Mouse (Mus musculus) heart, embryonic 14.5 days (tissue): Measurements from ENCODE around the gene Fancc. TPM values are rescaled to one million over a fixed set of nuclear protein-coding genes. Genes with fewer than 3 reads are reported as not detected.

Source experiments
- ATAC-seq: fragments of 200-750 bp; cut with Nextera tagmentation; 2 replicates; pipeline ENCODE4 v1.8.0; 2017; ENCODE audit warnings: low read depth, moderate TSS enrichment; ENCODE audit not compliant: insufficient number of reproducible peaks, insufficient read depth, low FRiP score
- H3K27ac ChIP-seq, 2 experiments: fragments of 200-500 bp in 1 of 2; fragments of 300-500 bp in 1 of 2; sonication (generic) in 1 of 2; replicated peaks in 1 of 2; 2 replicates each; pipeline ENCODE4 v1.5.1; 2012 to 2014; ENCODE audit warnings: low read depth in 2 of 2, low read length in 2 of 2, control low read depth in 1 of 2, mild to moderate bottlenecking in 1 of 2, mixed read lengths in 1 of 2; ENCODE audit not compliant: control insufficient read depth in 1 of 2, insufficient read depth in 1 of 2
- H3K27me3 ChIP-seq: fragments of 300-500 bp; sonication (generic); 2 replicates; pipeline ENCODE4 v1.6.1; 2014; ENCODE audit warnings: mild to moderate bottlenecking, low read length, control low read depth; ENCODE audit not compliant: control insufficient read depth, insufficient read depth
- H3K36me3 ChIP-seq: fragments of 300-500 bp; sonication (generic); 2 replicates; pipeline ENCODE4 v1.6.1; 2014; ENCODE audit warnings: mild to moderate bottlenecking, control low read depth, low read length, mixed read lengths; ENCODE audit not compliant: control insufficient read depth, insufficient read depth
- H3K4me1 ChIP-seq, 2 experiments: fragments of 200-500 bp in 1 of 2; fragments of 300-500 bp in 1 of 2; sonication (generic) in 1 of 2; 2 replicates each; pipeline ENCODE4 v1.6.1; 2012 to 2014; ENCODE audit warnings: low read length in 2 of 2, control low read depth in 1 of 2, mixed read lengths in 1 of 2; ENCODE audit not compliant: control insufficient read depth in 2 of 2, insufficient read depth in 2 of 2
- H3K4me2 ChIP-seq: fragments of 300-500 bp; sonication (generic); 2 replicates; pipeline ENCODE4 v1.6.1; 2014; ENCODE audit warnings: mild to moderate bottlenecking, low read length
- H3K4me3 ChIP-seq, 2 experiments: fragments of 200-500 bp in 1 of 2; fragments of 300-500 bp in 1 of 2; sonication (generic) in 1 of 2; 2 replicates each; pipeline ENCODE4 v1.5.1; 2012 to 2014; ENCODE audit warnings: low read length in 2 of 2, mild to moderate bottlenecking in 2 of 2, control low read depth in 1 of 2, low read depth in 1 of 2, moderate library complexity in 1 of 2; ENCODE audit not compliant: control insufficient read depth in 1 of 2, insufficient read depth in 1 of 2
- H3K9ac ChIP-seq: fragments of 300-500 bp; sonication (generic); 2 replicates; pipeline ENCODE4 v1.6.1; 2014; ENCODE audit warnings: mild to moderate bottlenecking, low read length
- H3K9me3 ChIP-seq: fragments of 300-500 bp; sonication (generic); 2 replicates; pipeline ENCODE4 v1.6.1; 2016; ENCODE audit warnings: low read length, control low read depth; ENCODE audit not compliant: control insufficient read depth
- WGBS: fragments of 180-500 bp; shearing (Covaris S2); extraction: QIAGEN DNeasy Blood & Tissue Kit; methylation state at CpG from one replicate; pipeline ENCODE4 v1.1.7; 2014; 5-methylcytosine and 5-hydroxymethylcytosine counted together
- polyA plus RNA-seq: library from polyadenylated mRNA; unstranded; fragments of >200 nt; fragmentation: Nextera tagmentation; extraction: Ambion mirVana; gene quantifications from 2 replicates; pipeline ENCODE4 v1.2.1, GENCODE M21; 2014

Fancc gene
- polyA plus RNA-seq, 1 experiment from 2014 or later: 15.5 TPM

DNA sequence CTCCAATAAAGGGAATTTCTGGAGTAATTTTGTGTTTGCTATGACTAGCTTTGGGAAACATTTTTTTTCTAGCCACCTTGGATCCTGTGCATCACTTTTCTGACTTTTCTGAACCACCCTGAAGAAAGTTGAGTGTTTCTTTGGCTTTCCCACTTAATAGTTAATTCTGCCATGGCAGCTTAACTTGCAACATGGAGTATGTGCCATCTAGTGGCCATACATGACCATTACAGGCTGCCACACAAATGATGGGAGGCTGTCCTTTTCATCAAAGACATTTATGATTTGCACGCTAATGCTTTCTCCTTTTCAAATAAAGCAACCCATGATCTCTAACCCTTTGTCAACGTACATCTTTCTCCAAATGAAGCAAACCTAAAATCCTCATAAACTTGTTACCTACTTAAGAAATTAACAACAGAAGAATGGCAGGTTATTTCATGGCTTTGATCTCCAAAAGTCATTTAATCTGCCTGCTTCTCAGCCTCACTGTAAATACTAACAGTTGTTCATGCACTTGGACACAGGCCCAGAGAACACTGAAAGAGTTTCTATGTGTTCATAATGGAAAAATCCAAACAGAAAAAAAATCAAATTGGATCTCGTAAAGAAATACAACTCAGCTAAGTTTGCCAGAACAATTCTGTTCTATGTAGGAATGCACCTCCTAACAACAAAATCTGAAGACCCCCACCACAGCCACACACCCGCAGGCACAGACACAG, 164.3 kb downstream of the Fancc start:
- Histone ChIP-seq H3K27ac (no peak overlapping the region), H3K4me3 (no peak overlapping the region)
- 41% methylated on average over 4 of the region's 4 CpGs for WGBS

DNA sequence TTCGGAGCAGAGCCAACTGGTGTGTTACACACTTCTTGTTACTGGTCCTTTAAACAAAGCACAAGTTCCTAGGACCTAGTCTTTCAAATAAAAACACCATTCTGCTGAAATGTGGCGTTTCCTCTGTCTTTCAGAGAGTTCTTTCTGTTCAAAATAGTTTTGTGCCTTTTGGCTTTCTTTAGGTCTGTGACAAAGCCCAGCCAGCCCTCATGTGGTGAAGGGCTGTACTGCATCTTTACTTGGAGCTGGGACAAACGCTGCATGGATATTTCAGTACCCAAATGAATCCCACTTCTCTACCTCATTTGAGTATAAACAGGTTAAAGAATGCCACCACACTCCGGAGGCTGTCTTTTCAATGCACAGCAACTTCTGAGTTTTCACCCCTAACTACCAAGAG, 165.7 kb downstream of the Fancc start:
- Histone ChIP-seq H3K27me3 (no peaks in the 10 kb centered on the region), H3K9ac (no peak overlapping the region)
- no peak for ATAC-seq

More for the DNA sequence above, 164.3 kb downstream of the Fancc start:
- ATAC-seq: no peak
- Histone ChIP-seq H3K27me3 (no peaks in the 10 kb centered on the region), H3K4me1 (no peaks in the 10 kb centered on the region; a peak in 1 of 4 replicates), H3K4me2 (no peak overlapping the region), H3K9ac (no peak overlapping the region), H3K9me3 (no peaks in the 10 kb centered on the region), H3K36me3 (peaks cover 4% of the 10 kb centered on the region; the same call in 1 of the 2 replicates)

GRCm38 (mm10) chr13:63330236-63330860, 166.7 kb downstream of the Fancc start:
- Histone ChIP-seq H3K9me3 (no peaks in the 10 kb centered on the region), H3K4me1 (peaks cover under 1 to 2% of the 10 kb centered on the region in 2 experiments; a peak in 2 of 4 replicates), H3K4me3 (no peak overlapping the region), H3K36me3 (peaks cover 4% of the 10 kb centered on the region; the same call in 1 of the 2 replicates), H3K27me3 (no peaks in the 10 kb centered on the region), H3K27ac (no peak overlapping the region), H3K4me2 (no peak overlapping the region), H3K9ac (no peak overlapping the region)
- ATAC-seq: no peak
- 50% methylated on average over 9 of the region's 9 CpGs for WGBS

More for the DNA sequence above, 165.7 kb downstream of the Fancc start:
- Histone ChIP-seq H3K4me1 (no peaks in the 10 kb centered on the region; a peak in 1 of 4 replicates), H3K36me3 (peaks cover 4% of the 10 kb centered on the region; the same call in 1 of the 2 replicates), H3K27ac (no peak overlapping the region), H3K9me3 (no peaks in the 10 kb centered on the region), H3K4me2 (no peak overlapping the region), H3K4me3 (no peak overlapping the region)
- WGBS: 41% methylated on average over 4 of the region's 4 CpGs

GRCm38 (mm10) chr13:63326015-63326414, 171.1 kb downstream of the Fancc start:
- Histone ChIP-seq H3K4me3 (no peak overlapping the region), H3K4me1 (peaks cover 12 to 23% of the 10 kb centered on the region in 2 experiments), H3K27me3 (no peaks in the 10 kb centered on the region), H3K4me2 (no peak overlapping the region), H3K9ac (no peak overlapping the region), H3K9me3 (no peaks in the 10 kb centered on the region), H3K27ac (no peak overlapping the region), H3K36me3 (peaks cover 4% of the 10 kb centered on the region)
- WGBS: 77% methylated on average over 2 of the region's 2 CpGs
- no peak for ATAC-seq

DNA sequence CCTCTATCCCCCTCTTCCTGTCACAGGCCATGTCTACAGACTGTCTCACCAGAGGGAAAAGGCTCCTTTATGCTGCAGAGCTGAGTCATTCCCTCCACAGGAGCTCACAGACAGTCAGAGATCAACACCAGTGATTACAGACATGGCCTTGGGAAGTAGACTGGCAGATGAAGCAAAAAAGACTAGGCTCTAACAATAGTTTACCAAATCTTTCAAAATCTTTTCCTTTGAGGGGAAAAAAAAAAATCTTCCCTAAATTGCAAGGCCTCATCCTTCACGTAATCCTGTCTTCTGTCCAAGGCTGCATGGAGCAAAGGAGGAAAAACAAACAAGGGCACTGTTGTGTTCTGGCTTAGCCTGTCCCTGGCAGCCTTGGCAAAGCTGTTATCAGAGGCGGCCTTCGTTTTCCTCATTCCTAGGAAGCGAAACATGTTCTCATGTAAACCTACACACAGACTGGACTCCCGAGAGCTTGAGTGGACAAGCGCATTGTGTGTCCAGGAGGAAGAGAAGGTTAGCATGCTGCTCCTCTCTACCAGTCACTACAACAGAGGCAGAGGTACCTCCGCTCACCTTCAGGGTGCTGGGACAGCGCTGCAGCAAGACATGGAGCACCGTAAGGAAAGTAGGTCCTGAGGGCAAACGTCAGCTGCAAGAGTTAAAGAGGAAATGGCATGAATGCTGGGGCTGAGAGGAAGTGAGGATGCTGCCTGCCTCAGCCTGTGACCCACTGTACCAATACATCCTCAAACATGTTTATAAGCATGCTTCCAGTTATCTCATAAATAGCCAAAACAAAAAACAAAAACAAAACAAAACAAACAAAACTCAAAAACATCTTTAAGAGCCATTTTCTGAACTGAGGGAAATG, 171.9 kb downstream of the Fancc start:
- H3K9me3 ChIP-seq: no peaks in the 10 kb centered on the region
- no peaks in the 10 kb centered on the region for H3K27me3 ChIP-seq
- H3K9ac ChIP-seq: no peak overlapping the region
- H3K36me3 ChIP-seq: peaks cover 3% of the 10 kb centered on the region
- H3K4me3 ChIP-seq: no peak overlapping the region
- peak overlapping the region; percentile 8 to 68 for H3K27ac ChIP-seq
- H3K4me1 ChIP-seq: peaks cover 12 to 23% of the 10 kb centered on the region in 2 experiments
- H3K4me2 ChIP-seq: no peak overlapping the region
- ATAC-seq: no peak
- 59% methylated on average over 10 of the region's 10 CpGs for WGBS

GRCm38 (mm10) chr13:63324311-63324710, 172.8 kb downstream of the Fancc start:
- 63% methylated on average over 3 of the region's 3 CpGs for WGBS
- H3K4me3 ChIP-seq: no peak overlapping the region
- H3K9me3 ChIP-seq: no peaks in the 10 kb centered on the region
- no peak for ATAC-seq
- no peaks in the 10 kb centered on the region for H3K27me3 ChIP-seq
- peaks cover 12 to 23% of the 10 kb centered on the region in 2 experiments for H3K4me1 ChIP-seq
- H3K36me3 ChIP-seq: no peaks in the 10 kb centered on the region; the same call in 1 of the 2 replicates
- H3K27ac ChIP-seq: peak overlapping the region; percentile 25 to 68; a peak in 2 of 4 replicates
- no peak overlapping the region for H3K9ac ChIP-seq
- no peak overlapping the region for H3K4me2 ChIP-seq
